Mouse (Mus musculus) MEL (cell line): Measurements from ENCODE around the gene Adra2c.

Source experiments
- KAT2A ChIP-seq: conservative IDR thresholded peaks from 2 replicates; pipeline ENCODE4 v1.6.1; 2012; ENCODE audit warnings: low read depth, low read length, improper control_type of control experiment, inconsistent platforms
- ZMIZ1 ChIP-seq: IDR thresholded peaks from 2 replicates; pipeline ENCODE4 v1.6.1; 2012; ENCODE audit warnings: low read depth, mild to moderate bottlenecking, inconsistent platforms, low read length, improper control_type of control experiment, moderate library complexity

DNA sequence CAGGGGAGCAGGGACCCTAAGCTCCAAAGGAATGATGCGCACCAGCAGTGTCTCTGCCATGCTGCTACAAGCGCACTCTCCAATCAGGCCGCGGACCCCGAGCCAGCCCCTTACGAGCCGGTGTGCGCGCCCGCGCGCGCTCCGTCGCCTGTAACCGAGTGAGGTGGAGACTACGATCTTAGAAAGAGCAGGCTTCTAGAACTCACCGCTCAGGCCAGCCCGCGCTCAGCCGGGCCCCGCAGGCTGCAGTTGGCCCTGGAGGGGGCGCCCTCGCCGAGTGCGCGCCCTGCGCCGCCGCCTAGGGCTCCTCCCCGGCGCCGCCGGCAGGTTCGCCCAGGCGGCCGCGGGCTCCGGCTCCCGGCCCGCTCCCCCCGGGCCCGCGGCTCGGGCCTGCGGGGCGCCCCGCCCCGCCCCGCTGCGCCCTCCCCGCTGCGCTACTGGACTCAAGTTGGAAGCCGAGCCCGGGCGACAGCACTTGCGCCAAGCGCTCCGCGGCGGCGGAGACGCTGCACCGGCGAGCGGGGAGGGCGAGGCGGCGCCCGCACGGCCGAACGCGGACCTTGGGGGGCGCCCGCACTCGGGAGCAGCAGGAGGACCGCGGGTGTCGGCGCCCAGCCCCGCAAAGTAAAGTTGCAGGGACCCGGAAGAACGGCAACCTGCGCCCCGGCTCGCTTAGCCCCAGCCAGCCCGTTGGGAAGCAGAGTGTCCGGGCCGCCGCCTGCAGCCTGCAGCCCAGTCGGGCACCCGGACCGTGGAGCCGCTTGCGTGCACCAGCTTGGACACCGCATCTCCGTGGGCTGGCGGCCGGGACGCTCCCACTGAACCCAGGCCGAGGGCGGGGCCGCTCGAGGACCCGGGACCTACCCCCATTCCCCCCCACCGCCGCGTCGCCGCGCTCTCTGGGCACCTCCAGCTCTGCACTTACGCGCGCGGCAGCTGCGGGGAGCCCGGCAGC is 899 bp downstream of the Adra2c start:
- TF ChIP-seq ZMIZ1 = no peak
- TF ChIP-seq KAT2A = no peak
